Mouse (Mus musculus) CH12.LX (cell line): ENCODE measurements around the gene Pip5k1a. TPM values are rescaled to one million over a fixed set of nuclear protein-coding genes. Genes with fewer than 3 reads are reported as not detected.
A peak's percentile ranks its signal among the peaks of the same experiment; 100 is the strongest.

ENCODE experiments used
- DNase-seq: peaks from one replicate; pipeline ENCODE4 v3.0.0-alpha.2; 2013; ENCODE audit errors: extremely low read depth
- H3K27ac ChIP-seq: 2 replicates; pipeline ENCODE4 v1.5.1; 2012; ENCODE audit warnings: low read depth, mild to moderate bottlenecking, control low read depth, moderate library complexity; ENCODE audit not compliant: insufficient read depth
- H3K27me3 ChIP-seq: replicated peaks from 2 replicates; pipeline ENCODE3; 2012; ENCODE audit warnings: inconsistent platforms
- H3K36me3 ChIP-seq, 2 experiments: replicated peaks in 1 of 2; 2 replicates each; pipeline versions ENCODE3 to v1.6.1; 2012; ENCODE audit warnings: inconsistent platforms in 1 of 2, low read length in 1 of 2, mild to moderate bottlenecking in 1 of 2, mixed read lengths in 1 of 2, moderate library complexity in 1 of 2; ENCODE audit not compliant: control insufficient read depth in 1 of 2, insufficient read depth in 1 of 2
- H3K4me1 ChIP-seq, 2 experiments: 2 replicates each; pipeline ENCODE4 v1.6.1; 2012; ENCODE audit warnings: inconsistent platforms in 1 of 2, moderate library complexity in 1 of 2; ENCODE audit not compliant: insufficient read depth in 2 of 2, control insufficient read depth in 1 of 2
- H3K4me2 ChIP-seq: 2 replicates; pipeline ENCODE4 v1.6.1; 2012; ENCODE audit warnings: low read depth, mild to moderate bottlenecking, control low read depth; ENCODE audit not compliant: poor library complexity, insufficient read depth, severe bottlenecking
- H3K4me3 ChIP-seq, 3 experiments: fragments of 150-350 bp in 1 of 3; sonication (generic) in 1 of 3; replicated peaks in 1 of 3; 2 replicates each; pipeline versions ENCODE3 to v1.5.1; 2011 to 2012; ENCODE audit warnings: low read depth in 2 of 3, low read length in 2 of 3, mild to moderate bottlenecking in 2 of 3, moderate library complexity in 2 of 3, control low read depth in 1 of 3, improper control_type of control experiment in 1 of 3, inconsistent platforms in 1 of 3, mixed read lengths in 1 of 3; ENCODE audit not compliant: poor library complexity in 1 of 3
- H3K79me2 ChIP-seq: replicated peaks from 2 replicates; pipeline ENCODE4 v1.6.1; 2012; ENCODE audit warnings: mild to moderate bottlenecking, moderate library complexity; ENCODE audit not compliant: control insufficient read depth, poor library complexity, insufficient read depth, severe bottlenecking; ENCODE audit errors: extremely low read depth
- H3K9ac ChIP-seq: 2 replicates; pipeline ENCODE4 v1.6.1; 2012; ENCODE audit warnings: low read depth, mild to moderate bottlenecking, control low read depth, moderate library complexity; ENCODE audit not compliant: insufficient read depth
- H3K9me3 ChIP-seq: replicated peaks from 2 replicates; pipeline ENCODE3; 2012; ENCODE audit warnings: low read length, inconsistent platforms, mixed read lengths
- BHLHE40 ChIP-seq: IDR thresholded peaks from 2 replicates; pipeline ENCODE4 v1.6.1; 2011; ENCODE audit warnings: mild to moderate bottlenecking, low read depth, low read length, improper control_type of control experiment
- CTCF ChIP-seq, 2 experiments: IDR thresholded peaks in 1 of 2; conservative IDR thresholded peaks in 1 of 2; 2 replicates each; pipeline ENCODE4 v1.5.1; 2011 to 2012; ENCODE audit warnings: low read depth in 2 of 2, low read length in 2 of 2, improper control_type of control experiment in 1 of 2, inconsistent platforms in 1 of 2, mild to moderate bottlenecking in 1 of 2, moderate library complexity in 1 of 2
- EP300 ChIP-seq: IDR thresholded peaks from 2 replicates; pipeline ENCODE4 v1.6.1; 2011; ENCODE audit warnings: low read length, improper control_type of control experiment
- ETS1 ChIP-seq: conservative IDR thresholded peaks from 2 replicates; pipeline ENCODE4 v1.6.1; 2012; ENCODE audit warnings: low read depth, mild to moderate bottlenecking, inconsistent platforms, low read length, improper control_type of control experiment, moderate library complexity
- HCFC1 ChIP-seq: IDR thresholded peaks from 2 replicates; pipeline ENCODE4 v1.6.1; 2012; ENCODE audit warnings: low read depth, mild to moderate bottlenecking, inconsistent platforms, low read length, improper control_type of control experiment
- IRF4 ChIP-seq: IDR thresholded peaks from 2 replicates; pipeline ENCODE4 v1.6.1; 2014; ENCODE audit warnings: low read depth, mild to moderate bottlenecking, inconsistent platforms, low read length, improper control_type of control experiment
- JUN ChIP-seq: IDR thresholded peaks from 2 replicates; pipeline ENCODE4 v1.6.1; 2011; ENCODE audit warnings: low read depth, mild to moderate bottlenecking, low read length, improper control_type of control experiment, moderate library complexity; ENCODE audit not compliant: insufficient read depth
- JUND ChIP-seq: conservative IDR thresholded peaks from 2 replicates; pipeline ENCODE4 v1.6.1; 2011; ENCODE audit warnings: low read depth, low read length, improper control_type of control experiment
- MAFK ChIP-seq: IDR thresholded peaks from 2 replicates; pipeline ENCODE4 v1.6.1; 2011; ENCODE audit warnings: low read length, improper control_type of control experiment; ENCODE audit not compliant: insufficient replicate concordance
- MAZ ChIP-seq: IDR thresholded peaks from 2 replicates; pipeline ENCODE4 v1.6.1; 2012; ENCODE audit warnings: low read depth, mild to moderate bottlenecking, inconsistent platforms, low read length, improper control_type of control experiment, moderate library complexity
- MXI1 ChIP-seq: IDR thresholded peaks from 2 replicates; pipeline ENCODE4 v1.6.1; 2011; ENCODE audit warnings: mild to moderate bottlenecking, low read depth, low read length, improper control_type of control experiment
- MYC ChIP-seq: IDR thresholded peaks from 2 replicates; pipeline ENCODE4 v1.6.1; 2011; ENCODE audit warnings: low read depth, mild to moderate bottlenecking, improper control_type of control experiment, low read length
- NELFE ChIP-seq: IDR thresholded peaks from 2 replicates; pipeline ENCODE4 v1.6.1; 2011; ENCODE audit warnings: low read depth, low read length, improper control_type of control experiment
- NRF1 ChIP-seq: IDR thresholded peaks from 2 replicates; pipeline ENCODE4 v1.6.1; 2014; ENCODE audit warnings: low read depth, mild to moderate bottlenecking, inconsistent platforms, low read length, improper control_type of control experiment, moderate library complexity
- POLR2AphosphoS2 ChIP-seq: IDR thresholded peaks from 2 replicates; pipeline ENCODE4 v1.6.1; 2011; ENCODE audit warnings: low read depth, low read length, improper control_type of control experiment
- RAD21 ChIP-seq: IDR thresholded peaks from 2 replicates; pipeline ENCODE4 v1.6.1; 2011; ENCODE audit warnings: low read depth, mild to moderate bottlenecking, low read length, improper control_type of control experiment, moderate library complexity
- SIN3A ChIP-seq: IDR thresholded peaks from 2 replicates; pipeline ENCODE4 v1.6.1; 2012; ENCODE audit warnings: low read length, improper control_type of control experiment, inconsistent platforms
- TBP ChIP-seq: conservative IDR thresholded peaks from 2 replicates; pipeline ENCODE4 v1.6.1; 2011; ENCODE audit warnings: low read depth, low read length, improper control_type of control experiment
- UBTF ChIP-seq: IDR thresholded peaks from 2 replicates; pipeline ENCODE4 v1.6.1; 2012; ENCODE audit warnings: low read depth, mild to moderate bottlenecking, inconsistent platforms, low read length, improper control_type of control experiment, moderate library complexity
- USF1 ChIP-seq: IDR thresholded peaks from 2 replicates; pipeline ENCODE4 v1.6.1; 2014; ENCODE audit warnings: low read depth, mild to moderate bottlenecking, inconsistent platforms, low read length, improper control_type of control experiment
- USF2 ChIP-seq: conservative IDR thresholded peaks from 2 replicates; pipeline ENCODE4 v1.6.1; 2011; ENCODE audit warnings: low read depth, low read length, improper control_type of control experiment
- ZC3H11A ChIP-seq: IDR thresholded peaks from 2 replicates; pipeline ENCODE4 v1.6.1; 2012; ENCODE audit warnings: low read depth, mild to moderate bottlenecking, inconsistent platforms, low read length, improper control_type of control experiment
- ZKSCAN1 ChIP-seq: IDR thresholded peaks from 2 replicates; pipeline ENCODE4 v1.6.1; 2012; ENCODE audit warnings: low read depth, inconsistent platforms, low read length, improper control_type of control experiment, borderline replicate concordance
- ZMIZ1 ChIP-seq: IDR thresholded peaks from 2 replicates; pipeline ENCODE4 v1.6.1; 2012; ENCODE audit warnings: low read depth, mild to moderate bottlenecking, inconsistent platforms, low read length, improper control_type of control experiment
- ZNF384 ChIP-seq: IDR thresholded peaks from 2 replicates; pipeline ENCODE4 v1.6.1; 2012; ENCODE audit warnings: low read depth, low read length, improper control_type of control experiment, inconsistent platforms
- dilution Hi-C: fragments of 300-500 bp; cut with MboI; formaldehyde crosslinking; loops from 2 replicates; pipeline ENCODE4 v1.14.3; 2020; ENCODE audit warnings: low sequenced_read_pairs; ENCODE audit not compliant: extremely low pct_unique_long_range_greater_than_20kb, extremely low pct_ligation_motif_present
- in situ Hi-C: fragments of 300-500 bp; cut with MboI; formaldehyde crosslinking; loops from 3 replicates; pipeline ENCODE4 v1.14.3; 2019; ENCODE audit warnings: low sequenced_read_pairs, low pct_ligation_motif_present, low pct_unique_long_range_greater_than_20kb, mixed read lengths
- polyA plus RNA-seq: library from polyadenylated mRNA; unstranded; fragments of >175 nt; gene quantifications from 2 replicates; pipeline ENCODE4 v1.2.1, GENCODE M21; 2012; ENCODE audit warnings: low read depth; ENCODE audit not compliant: insufficient read length
- total RNA-seq, 2 experiments: library from RNA; depleted of rRNA; stranded (reverse); fragments of 300-350 nt in 1 of 2; fragments of >200 nt in 1 of 2; gene quantifications; 2 replicates each; pipeline ENCODE4 v1.2.3; 2012 to 2014

Pip5k1a gene
- total and polyA plus RNA-seq, 3 experiments, result 21.5 to 35.8 (median 34.1) TPM

- TF ChIP-seq USF1 (no peak), MYC (peak; percentile 59; the same call in 1 of the 2 replicates), CTCF (conservative IDR thresholded peaks at IDR 0.05 in 1 of 2, IDR thresholded peaks at IDR 0.05 in 1 of 2; ENCODE audit: low read depth in 2 of 2, low read length in 2 of 2) (no peak), EP300 (no peak), JUND (no peak), TBP (peak; percentile 72; the same call in 1 of the 2 replicates), USF2 (no peak), MAFK (no peak), ZKSCAN1 (no peak), ZMIZ1 (no peak), POLR2AphosphoS2 (no peak), MAZ (no peak), ZNF384 (no peak; the same call in 1 of the 2 replicates), NELFE (peak; percentile 75), NRF1 (peak; percentile 75), BHLHE40 (peak; percentile 68; the same call in 1 of the 2 replicates), JUN (no peak), ETS1 (no peak), UBTF (no peak)
- TF ChIP-seq, all 38 proteins: peak for 17
These were observed 4.4 kb upstream of the Pip5k1a start, which contains the start of gene Vps72 (continued) for GRCm38 (mm10) chr3:95110911-95111726.

- dilution Hi-C loops, result no loop called here
- Histone ChIP-seq H3K27ac (no peak overlapping the region), H3K4me3 (no peak overlapping the region), H3K4me2 (no peak overlapping the region), H3K4me1 (peaks cover 3 to 25% of the 10 kb centered on the region in 2 experiments; a peak in 3 of 4 replicates), H3K9ac (no peak overlapping the region), H3K9me3 (no peaks in the 10 kb centered on the region), H3K79me2 (peaks cover 36% of the 10 kb centered on the region), H3K27me3 (no peaks in the 10 kb centered on the region), H3K36me3 (peaks cover 0 to 8% of the 10 kb centered on the region in 2 experiments)
- in situ Hi-C loops, result no loop called here
- TF ChIP-seq CTCF (conservative IDR thresholded peaks at IDR 0.05 in 1 of 2, IDR thresholded peaks at IDR 0.05 in 1 of 2; ENCODE audit: low read depth in 2 of 2, low read length in 2 of 2) (peak in 1 of 2 experiments; percentile 51; a peak in 2 of 4 replicates), ZC3H11A (no peak), MXI1 (no peak), SIN3A (no peak), RAD21 (peak; percentile 9), HCFC1 (no peak), IRF4 (no peak)
- DNase-seq, result no peak
These were observed 1.2 kb upstream of the Pip5k1a start for GRCm38 (mm10) chr3:95107898-95108297.
